In genomic region chr6:70824987-70825337, GRCm38 (mm10) we compare ENCODE assay signal across 8 mouse cellular contexts. TPM values are rescaled to one million over a fixed set of nuclear protein-coding genes. Genes with fewer than 3 reads are reported as not detected.
DNase-seq lines count a peak whose midpoint lies in the region; ATAC-seq and TF ChIP-seq lines count a peak whose summit lies in the region.

No protein-coding gene starts in this region.

- peak overlapping the region; percentile 63; the same call in 1 of the 2 replicates for H3K4me3 ChIP-seq in spleen, adult 2 months (ENCODE audit: extremely low read depth, insufficient read depth, insufficient read length)
- peak overlapping the region; percentile 49 for H3K4me3 ChIP-seq in forebrain, embryonic 16.5 days (replicated peaks; ENCODE audit: low read length)
- H3K4me3 ChIP-seq in thymus, adult 2 months (ENCODE audit: control insufficient read depth, insufficient read depth, low read length) = peak overlapping the region; percentile 52

- ATAC-seq in forebrain, embryonic 16.5 days = no peak

- peak; percentile 25 to 82 for DNase-seq in spleen, adult 2 months (ENCODE audit: low read depth in 1 of 2, low spot score in 2 of 2)
- no peak for DNase-seq in spleen, postnatal 14 days (ENCODE audit: low spot score in 2 of 2)
- DNase-seq in lung, postnatal 36 days = peak; percentile 17
- peak; percentile 84 for DNase-seq in thymus, adult 2 months
- no peak for DNase-seq in urinary bladder, adult 18-20 months (ENCODE audit: low spot score in 2 of 2)
- no peak for DNase-seq in gastrocnemius, adult 18-20 months (ENCODE audit: low spot score)
- DNase-seq in retina, postnatal 1 day = no peak

- no peaks in the 10 kb centered on the region for H3K27me3 ChIP-seq in spleen, adult 2 months (ENCODE audit: control insufficient read depth, insufficient read depth, low read length)
- H3K27me3 ChIP-seq in forebrain, embryonic 16.5 days (replicated peaks; ENCODE audit: control insufficient read depth, insufficient read depth, low read length) = no peaks in the 10 kb centered on the region
- H3K27me3 ChIP-seq in thymus, adult 2 months (ENCODE audit: control insufficient read depth, insufficient read depth, low read length) = no peaks in the 10 kb centered on the region

- H3K9ac ChIP-seq in forebrain, embryonic 16.5 days (replicated peaks; ENCODE audit: low read depth, low read length) = no peak overlapping the region

- peak overlapping the region; percentile 95 for H3K4me2 ChIP-seq in forebrain, embryonic 16.5 days (ENCODE audit: low read length)

- no peaks in the 10 kb centered on the region for H3K9me3 ChIP-seq in forebrain, embryonic 16.5 days (ENCODE audit: control insufficient read depth, low read length)

- no peak for TF ChIP-seq CTCF in spleen, adult 2 months (IDR thresholded peaks at IDR 0.05; ENCODE audit: extremely low read depth, insufficient read depth, insufficient read length, insufficient replicate concordance)
- no peak for TF ChIP-seq CTCF in thymus, adult 2 months (IDR thresholded peaks at IDR 0.05; ENCODE audit: borderline replicate concordance, control insufficient read depth, extremely low read depth, insufficient read depth, low read length, poor library complexity)

- H3K36me3 ChIP-seq in spleen, adult 2 months (ENCODE audit: control insufficient read depth, insufficient read depth, low read length) = no peaks in the 10 kb centered on the region
- no peaks in the 10 kb centered on the region for H3K36me3 ChIP-seq in forebrain, embryonic 16.5 days (ENCODE audit: control insufficient read depth, insufficient read depth)
- H3K36me3 ChIP-seq in thymus, adult 2 months (ENCODE audit: control insufficient read depth, insufficient read depth, low read length) = no peaks in the 10 kb centered on the region

- 15% methylated on average over 4 of the region's 4 CpGs for WGBS in spleen, adult 2 months
- WGBS in forebrain, embryonic 16.5 days = 54% methylated on average over 4 of the region's 4 CpGs
- 3% methylated on average over 4 of the region's 4 CpGs for WGBS in thymus, adult 2 months

- H3K4me1 ChIP-seq in spleen, adult 2 months (ENCODE audit: control insufficient read depth, insufficient read depth, insufficient read length) = peaks cover 5% of the 10 kb centered on the region; the same call in 1 of the 2 replicates
- H3K4me1 ChIP-seq in forebrain, embryonic 16.5 days (replicated peaks; ENCODE audit: control insufficient read depth, insufficient read depth, low read length) = peaks cover 6% of the 10 kb centered on the region
- peaks cover 46% of the 10 kb centered on the region for H3K4me1 ChIP-seq in thymus, adult 2 months (replicated peaks; ENCODE audit: control insufficient read depth, insufficient read depth, low read length)

- TF ChIP-seq POLR2A in spleen, adult 2 months (IDR thresholded peaks at IDR 0.05; ENCODE audit: low read depth, low read length) = no peak
- TF ChIP-seq POLR2A in thymus, adult 2 months (IDR thresholded peaks at IDR 0.05; ENCODE audit: control insufficient read depth, extremely low read depth, insufficient read depth, low read length, poor library complexity) = no peak

- H3K27ac ChIP-seq in spleen, adult 2 months (ENCODE audit: insufficient read depth, low read length) = peak overlapping the region; percentile 77
- no peak overlapping the region for H3K27ac ChIP-seq in forebrain, embryonic 16.5 days (ENCODE audit: low read length)
- H3K27ac ChIP-seq in thymus, adult 2 months (ENCODE audit: control insufficient read depth, insufficient read depth, low read length) = peak overlapping the region; percentile 99

RNA-seq across cellular contexts. Expression of gene Eif2ak3, which starts 19.4 kb away (rescaled TPM):
- polyA plus RNA-seq in spleen, adult 2 months (2012; rRNA removed) = 15.7 and 31.3 TPM in 2 replicates
- 14.4 and 17.8 TPM in 2 replicates for polyA plus RNA-seq in forebrain, embryonic 16.5 days (2015; fragmentation: Nextera tagmentation; extraction: Ambion mirVana)
- 25.9 and 33.0 TPM in 2 replicates for polyA plus RNA-seq in thymus, adult 2 months (2012; rRNA removed)
- 1 to 10 TPM; 2.7 to 3.9 TPM for total RNA-seq in gastrocnemius, adult 18-20 months (2021)

RNA-seq across cellular contexts. Expression of gene Rpia, which starts 32.9 kb away (rescaled TPM):
- polyA plus RNA-seq in spleen, adult 2 months (2012; rRNA removed) = 12.7 and 15.1 TPM in 2 replicates
- polyA plus RNA-seq in forebrain, embryonic 16.5 days (2015; fragmentation: Nextera tagmentation; extraction: Ambion mirVana) = 2.5 and 3.3 TPM in 2 replicates
- 15.7 and 20.0 TPM in 2 replicates for polyA plus RNA-seq in thymus, adult 2 months (2012; rRNA removed)
- 10 to 100 TPM; 15.8 to 16.0 TPM for total RNA-seq in gastrocnemius, adult 18-20 months (2021)

Comparison
In these comparisons a context has a peak if more than half of its experiments do, and no peak if none do; other contexts are left out.
1. DNase-seq: peak in spleen, adult 2 months (2 of 2), lung, postnatal 36 days (single experiment) and thymus, adult 2 months (single experiment); none in spleen, postnatal 14 days (0 of 2), urinary bladder, adult 18-20 months (0 of 2), gastrocnemius, adult 18-20 months (single experiment) and retina, postnatal 1 day (single experiment).
2. Peak in every context shown above with its lines, with median percentiles within 50 percentile points of each other: H3K4me3 ChIP-seq.